Mouse (Mus musculus) forebrain, embryonic 14.5 days (tissue): ENCODE results near the gene Spata31d1b. TPM values are rescaled to one million over a fixed set of nuclear protein-coding genes. Genes with fewer than 3 reads are reported as not detected.
A peak's percentile ranks its signal among the peaks of the same experiment; 100 is the strongest.

Experiments
- ATAC-seq: fragments of 200-750 bp; cut with Nextera tagmentation; 2 replicates; pipeline ENCODE4 v1.8.0; 2017; ENCODE audit warnings: mild to moderate bottlenecking, moderate library complexity
- DNase-seq: peaks from one replicate; pipeline ENCODE4 v3.0.0-alpha.2; 2015; ENCODE audit warnings: low spot score
- H3K27ac ChIP-seq: fragments of 300-500 bp; sonication (generic); 2 replicates; pipeline ENCODE4 v1.5.1; 2014; ENCODE audit warnings: low read depth, mild to moderate bottlenecking, control low read depth, low read length, moderate library complexity
- H3K27me3 ChIP-seq: fragments of 300-500 bp; sonication (generic); replicated peaks from 2 replicates; pipeline ENCODE4 v1.6.1; 2014; ENCODE audit warnings: low read length, control low read depth, mixed read lengths; ENCODE audit not compliant: control insufficient read depth, insufficient read depth
- H3K36me3 ChIP-seq: fragments of 300-500 bp; sonication (generic); 2 replicates; pipeline ENCODE4 v1.6.1; 2014; ENCODE audit warnings: low read length, control low read depth; ENCODE audit not compliant: control insufficient read depth, insufficient read depth
- H3K4me1 ChIP-seq: fragments of 300-500 bp; sonication (generic); 2 replicates; pipeline ENCODE4 v1.6.1; 2014; ENCODE audit warnings: antibody characterized with exemption, low read length, control low read depth; ENCODE audit not compliant: control insufficient read depth, insufficient read depth
- H3K4me2 ChIP-seq: fragments of 300-500 bp; sonication (generic); 2 replicates; pipeline ENCODE4 v1.6.1; 2014; ENCODE audit warnings: mild to moderate bottlenecking, control low read depth, low read length
- H3K4me3 ChIP-seq: fragments of 300-500 bp; sonication (generic); 2 replicates; pipeline ENCODE4 v1.5.1; 2014; ENCODE audit warnings: low read depth, low read length, control low read depth
- H3K9ac ChIP-seq: fragments of 300-500 bp; sonication (generic); 2 replicates; pipeline ENCODE4 v1.6.1; 2014; ENCODE audit warnings: mild to moderate bottlenecking, low read length, control low read depth, moderate library complexity
- H3K9me3 ChIP-seq: fragments of 300-500 bp; sonication (generic); replicated peaks from 2 replicates; pipeline ENCODE4 v1.6.1; 2016; ENCODE audit warnings: low read length, control low read depth, mixed read lengths; ENCODE audit not compliant: control insufficient read depth
- WGBS: fragments of 180-500 bp; shearing (Covaris S2); extraction: QIAGEN DNeasy Blood & Tissue Kit; methylation state at CpG from one replicate; pipeline ENCODE4 v1.1.7; 2014; 5-methylcytosine and 5-hydroxymethylcytosine counted together
- polyA plus RNA-seq: library from polyadenylated mRNA; unstranded; fragments of >200 nt; fragmentation: Nextera tagmentation; extraction: Ambion mirVana; gene quantifications from 2 replicates; pipeline ENCODE4 v1.2.1, GENCODE M21; 2014

Spata31d1b gene
- polyA plus RNA-seq, 1 experiment from 2014 or later = not detected

- Histone ChIP-seq H3K36me3 (no peaks in the 10 kb centered on the region), H3K9ac (no peak overlapping the region), H3K4me1 (no peaks in the 10 kb centered on the region), H3K27me3 (no peaks in the 10 kb centered on the region), H3K27ac (no peak overlapping the region), H3K4me2 (no peak overlapping the region), H3K4me3 (no peak overlapping the region), H3K9me3 (no peaks in the 10 kb centered on the region)
- WGBS = 72% methylated on average over 6 of the region's 6 CpGs
- ATAC-seq (no peak), DNase-seq (no peak)
Observed at GRCm38 (mm10) chr13:59746164-59746563, 34.1 kb downstream of the Spata31d1b start.

DNA sequence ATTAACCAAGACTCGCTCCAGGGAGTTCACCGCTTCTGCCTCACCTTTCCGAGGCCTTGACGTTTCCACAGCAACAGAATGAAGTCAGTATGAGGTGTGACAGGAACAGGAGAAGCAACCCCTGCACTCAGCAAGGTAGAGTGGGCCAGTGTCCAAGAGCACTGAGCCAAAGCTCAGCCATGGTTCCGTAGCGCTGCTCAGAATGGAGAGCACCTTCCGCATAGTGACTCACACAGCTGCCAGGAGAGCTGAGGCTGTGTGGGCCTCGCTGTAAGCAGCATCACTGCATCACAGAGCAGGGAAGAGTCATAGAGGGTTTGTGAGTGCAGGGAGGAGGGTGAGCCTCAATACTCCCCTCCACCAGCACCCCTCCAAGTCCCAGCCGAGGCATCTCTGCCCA is 34.6 kb downstream of the Spata31d1b start, which contains the start of gene 1700014D04Rik:
TSS of gene 1700014D04Rik (minus strand) at position 42 of the 400 bp plus-strand sequence.
- no peaks in the 10 kb centered on the region for H3K36me3 ChIP-seq
- H3K4me3 ChIP-seq = no peak within 1 kb of the TSS
- H3K4me1 ChIP-seq = no peaks in the 10 kb centered on the region
- H3K9ac ChIP-seq = no peak within 1 kb of the TSS
- no peak within 1 kb of the TSS for H3K27ac ChIP-seq
- WGBS = 79% methylated on average over 9 of the region's 9 CpGs
- H3K9me3 ChIP-seq = no peaks in the 10 kb centered on the region
- H3K4me2 ChIP-seq = no peak within 1 kb of the TSS
- DNase-seq (no peak), ATAC-seq (no peak)
- no peaks in the 10 kb centered on the region for H3K27me3 ChIP-seq

DNA sequence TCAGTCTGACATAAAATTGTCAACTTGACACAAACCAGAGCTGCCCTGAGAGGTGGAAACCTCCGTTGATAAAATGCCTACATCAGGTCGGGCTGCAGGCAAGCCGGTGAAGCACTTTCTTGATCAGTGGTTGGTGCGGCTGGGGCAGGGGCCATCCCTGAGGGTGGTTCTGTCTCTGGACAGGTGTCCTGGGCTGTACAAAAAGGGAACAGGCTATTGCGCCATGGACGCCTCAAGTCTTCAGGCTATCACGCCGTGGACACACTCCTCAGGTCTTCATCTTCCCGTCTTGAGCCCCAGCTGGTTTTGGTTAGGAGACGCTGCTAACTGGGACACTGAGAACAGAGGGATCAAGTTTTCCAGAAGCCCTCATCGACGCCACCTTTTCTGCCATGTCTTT is 38.2 kb downstream of the Spata31d1b start:
- H3K4me1 ChIP-seq = no peaks in the 10 kb centered on the region
- no peak overlapping the region for H3K27ac ChIP-seq
- H3K4me3 ChIP-seq = no peak overlapping the region
- peaks cover 11% of the 10 kb centered on the region for H3K36me3 ChIP-seq
- H3K4me2 ChIP-seq = no peak overlapping the region
- H3K27me3 ChIP-seq = no peaks in the 10 kb centered on the region
- no peaks in the 10 kb centered on the region for H3K9me3 ChIP-seq
- DNase-seq (no peak), ATAC-seq (no peak)
- no peak overlapping the region for H3K9ac ChIP-seq
- WGBS = 86% methylated on average over 12 of the region's 12 CpGs

- no peak overlapping the region for H3K4me3 ChIP-seq
- H3K9ac ChIP-seq = no peak overlapping the region
- no peak overlapping the region for H3K4me2 ChIP-seq
- DNase-seq (no peak), ATAC-seq (no peak)
- no peaks in the 10 kb centered on the region for H3K9me3 ChIP-seq
- no peaks in the 10 kb centered on the region for H3K27me3 ChIP-seq
- peaks cover 56% of the 10 kb centered on the region for H3K36me3 ChIP-seq
- WGBS = 98% methylated on average over 7 of the region's 7 CpGs
- H3K27ac ChIP-seq = no peak overlapping the region
- no peaks in the 10 kb centered on the region for H3K4me1 ChIP-seq
Observed at GRCm38 (mm10) chr13:59756906-59757305, 44.8 kb downstream of the Spata31d1b start.

- H3K9ac ChIP-seq = no peak overlapping the region
- H3K4me2 ChIP-seq = no peak overlapping the region
- ATAC-seq (no peak), DNase-seq (no peak)
- H3K9me3 ChIP-seq = no peaks in the 10 kb centered on the region
- H3K36me3 ChIP-seq = peaks cover 45% of the 10 kb centered on the region
- no peaks in the 10 kb centered on the region for H3K27me3 ChIP-seq
- no peak overlapping the region for H3K4me3 ChIP-seq
- no peaks in the 10 kb centered on the region for H3K4me1 ChIP-seq
- H3K27ac ChIP-seq = no peak overlapping the region
- WGBS = 93% methylated on average over 7 of the region's 7 CpGs
Observed at GRCm38 (mm10) chr13:59762791-59763190, 50.7 kb downstream of the Spata31d1b start.

- Histone ChIP-seq H3K9ac (no peak overlapping the region), H3K4me2 (no peak overlapping the region), H3K27me3 (no peaks in the 10 kb centered on the region), H3K4me3 (no peak overlapping the region), H3K4me1 (peaks cover 11% of the 10 kb centered on the region), H3K36me3 (peaks cover 13% of the 10 kb centered on the region), H3K9me3 (no peaks in the 10 kb centered on the region), H3K27ac (no peak overlapping the region)
- ATAC-seq = no peak
- DNase-seq = no peak
- 85% methylated on average over 11 of the region's 11 CpGs for WGBS
Observed at GRCm38 (mm10) chr13:59766786-59767515, 54.9 kb downstream of the Spata31d1b start.

DNA sequence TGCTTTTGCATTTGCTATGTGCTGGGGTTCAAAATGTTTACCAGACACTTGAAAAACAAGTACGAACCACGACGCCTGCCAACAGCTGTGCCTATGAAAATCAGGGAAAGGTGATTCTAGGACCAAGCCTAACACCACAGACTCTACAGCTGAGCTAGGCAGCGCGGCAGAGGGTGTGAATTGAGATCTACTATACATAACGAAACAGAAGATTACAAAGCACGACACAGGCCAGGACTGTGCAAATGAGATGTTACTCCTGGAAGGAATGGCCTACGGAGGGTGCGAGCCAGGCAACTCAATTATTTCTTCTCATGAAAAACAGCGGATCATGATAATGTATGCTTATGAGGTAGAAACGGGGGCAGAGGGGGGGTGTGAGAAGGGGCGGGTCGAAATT is 56.4 kb downstream of the Spata31d1b start:
- peaks cover 11% of the 10 kb centered on the region for H3K4me1 ChIP-seq
- H3K9me3 ChIP-seq = no peaks in the 10 kb centered on the region
- ATAC-seq (no peak), DNase-seq (peak; percentile 7)
- H3K27me3 ChIP-seq = no peaks in the 10 kb centered on the region
- H3K4me3 ChIP-seq = peak overlapping the region; percentile 82
- H3K9ac ChIP-seq = peak overlapping the region; percentile 85
- H3K36me3 ChIP-seq = peaks cover 13% of the 10 kb centered on the region
- H3K27ac ChIP-seq = no peak overlapping the region
- 35% methylated on average over 13 of the region's 13 CpGs for WGBS
- H3K4me2 ChIP-seq = peak overlapping the region; percentile 69

Other genes starting within 250 kb of the Spata31d1b start
- 51.8 and 69.6 TPM in 2 replicates for gene Agtpbp1, start 127.1 kb upstream of the Spata31d1b start, polyA plus RNA-seq
- gene Naa35, start 127.0 kb upstream of the Spata31d1b start, polyA plus RNA-seq = 152 and 157 TPM in 2 replicates
- gene Golm1, start 36.5 kb upstream of the Spata31d1b start, polyA plus RNA-seq = 50.1 and 57.7 TPM in 2 replicates
- not detected in 2 replicates for gene 4921517D22Rik, start 18.2 kb upstream of the Spata31d1b start, polyA plus RNA-seq
- gene Spata31d1a, start 2.0 kb upstream of the Spata31d1b start, polyA plus RNA-seq = not detected in 2 replicates
- not detected in 2 replicates for gene Spata31d1d, start 19.5 kb downstream of the Spata31d1b start, polyA plus RNA-seq
- gene 1700014D04Rik, start 34.5 kb downstream of the Spata31d1b start, polyA plus RNA-seq = 0.19 TPM in 1 of 2 replicates, not detected in the other
- gene Isca1, start 57.5 kb downstream of the Spata31d1b start, polyA plus RNA-seq = 178 and 191 TPM in 2 replicates
- not detected in 2 replicates for gene Gm49354, start 70.0 kb downstream of the Spata31d1b start, polyA plus RNA-seq
- gene Tut7, start 110.9 kb downstream of the Spata31d1b start, polyA plus RNA-seq = 33.5 and 43.0 TPM in 2 replicates